Mouse (Mus musculus): ENCODE results near the gene Dennd6a.

DNA sequence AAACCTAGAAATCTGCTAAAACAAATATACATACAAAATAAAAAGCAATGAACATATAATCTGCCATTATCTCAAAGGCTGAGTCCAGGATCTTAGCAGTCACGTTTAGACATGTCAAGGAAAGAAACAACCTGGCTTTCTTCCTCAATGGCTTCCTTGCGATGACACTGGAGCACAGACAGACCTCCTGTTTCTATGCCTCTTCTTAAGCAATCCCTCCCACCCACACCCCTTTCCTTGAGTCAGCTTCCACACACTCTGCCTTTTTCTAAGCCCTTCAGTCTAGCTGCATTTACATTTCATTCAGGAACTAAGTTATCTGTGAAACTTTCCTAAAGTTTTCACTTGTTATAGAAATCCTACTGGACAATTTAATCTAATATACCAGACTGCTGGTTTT is 45.4 kb upstream of the Dennd6a start:
- TF ChIP-seq GATA1 (IDR thresholded peaks at IDR 0.05; ENCODE audit: low read length) (no peak), TAL1 (IDR thresholded peaks at IDR 0.05; ENCODE audit: low read length) (no peak)
